Mouse (Mus musculus): Measurements from ENCODE around the gene Zfp568.

DNA sequence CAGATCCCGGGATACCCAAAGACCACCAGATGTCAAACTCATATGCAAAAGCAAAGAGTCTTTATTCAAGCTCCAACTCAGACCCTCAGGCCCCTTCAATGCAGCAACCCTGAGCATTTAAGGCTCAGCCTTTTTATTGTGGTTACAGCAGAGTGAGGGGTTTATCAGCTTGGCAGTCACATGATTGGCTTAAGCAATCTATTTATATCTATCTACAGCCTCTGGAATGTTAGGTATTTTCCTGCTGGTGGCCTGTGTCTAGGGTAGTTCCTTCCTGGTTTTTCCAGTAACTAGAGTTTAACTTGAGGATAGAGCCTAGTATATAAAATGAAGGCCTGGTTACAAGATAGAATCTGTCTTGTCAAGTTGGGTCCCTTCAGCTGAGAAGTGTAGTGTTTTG lies 3.0 kb upstream of the Zfp568 start:
- TF ChIP-seq CTCF (IDR thresholded peaks at IDR 0.05; ENCODE audit: low read depth) (no peak), EP300 (IDR thresholded peaks at IDR 0.05; ENCODE audit: low read depth) (no peak)

Data from heart, postnatal 0 days (tissue).